Mouse (Mus musculus): ENCODE data around the gene Rpain. TPM values are rescaled to one million over a fixed set of nuclear protein-coding genes. Genes with fewer than 3 reads are reported as not detected.

The Rpain gene
- polyA plus RNA-seq (2012; rRNA removed), result 33.6 and 37.2 TPM in 2 replicates

GRCm38 (mm10) chr11:70969821-70970559, at the start of gene Rpain, which contains the start of gene Nup88:
Gene Rpain (plus strand): TSS chr11:70970213.
Gene Nup88 (minus strand): TSS chr11:70969973.

GRCm38 (mm10) chr11:70982557-70983228, 12.7 kb downstream of the Rpain start, which contains the start of gene C1qbp:
Gene C1qbp (minus strand): TSS chr11:70983026.

GRCm38 (mm10) chr11:71004316-71004773, 34.3 kb downstream of the Rpain start, which contains the start of gene Dhx33:
Gene Dhx33 (minus strand): TSS chr11:71004437.

GRCm38 (mm10) chr11:71019201-71020068, 49.4 kb downstream of the Rpain start, which contains the start of the genes Mis12 and Derl2:
Gene Mis12 (plus strand): TSS chr11:71019611.
Gene Derl2 (minus strand): TSS chr11:71019841.

Other genes with a start within 250 kb of the Rpain start
- 1.1 TPM in 2 replicates for gene Zfp3, start 206.0 kb upstream of the Rpain start, polyA plus RNA-seq (2012; rRNA removed)
- gene Scimp, start 157.6 kb upstream of the Rpain start, polyA plus RNA-seq (2012; rRNA removed), result 0.84 and 1.1 TPM in 2 replicates
- gene Rabep1, start 125.4 kb upstream of the Rpain start, polyA plus RNA-seq (2012; rRNA removed), result 5.5 TPM in 2 replicates
- gene Nup88, start 240 bp upstream of the Rpain start, polyA plus RNA-seq (2012; rRNA removed), result 30.5 and 34.6 TPM in 2 replicates
- gene C1qbp, start 12.8 kb downstream of the Rpain start, polyA plus RNA-seq (2012; rRNA removed), result 78.4 and 85.4 TPM in 2 replicates
- gene Dhx33, start 34.2 kb downstream of the Rpain start, polyA plus RNA-seq (2012; rRNA removed), result 6.2 TPM in 2 replicates
- gene Mis12, start 49.4 kb downstream of the Rpain start, polyA plus RNA-seq (2012; rRNA removed), result 11.4 and 12.2 TPM in 2 replicates
- gene Derl2, start 49.6 kb downstream of the Rpain start, polyA plus RNA-seq (2012; rRNA removed), result 29.3 and 29.4 TPM in 2 replicates
- gene 6330403K07Rik, start 63.3 kb downstream of the Rpain start, polyA plus RNA-seq (2012; rRNA removed), result 0.60 and 0.93 TPM in 2 replicates
- gene Nlrp1a, start 174.5 kb downstream of the Rpain start, polyA plus RNA-seq (2012; rRNA removed), result 0.16 and 0.19 TPM in 2 replicates